Mouse (Mus musculus) olfactory bulb, adult 2 months (tissue): ENCODE measurements around the gene Dnmt3a.

Experiments
- CTCF ChIP-seq: fragments of 200-500 bp; IDR thresholded peaks from 2 replicates; pipeline ENCODE4 v1.5.1; 2012; ENCODE audit warnings: low read depth, mild to moderate bottlenecking, low read length, moderate library complexity; ENCODE audit not compliant: insufficient read depth
- POLR2A ChIP-seq: fragments of 200-500 bp; IDR thresholded peaks from 2 replicates; pipeline ENCODE4 v1.6.1; 2012; ENCODE audit warnings: mild to moderate bottlenecking, low read depth, low read length, moderate library complexity; ENCODE audit not compliant: insufficient read depth

DNA sequence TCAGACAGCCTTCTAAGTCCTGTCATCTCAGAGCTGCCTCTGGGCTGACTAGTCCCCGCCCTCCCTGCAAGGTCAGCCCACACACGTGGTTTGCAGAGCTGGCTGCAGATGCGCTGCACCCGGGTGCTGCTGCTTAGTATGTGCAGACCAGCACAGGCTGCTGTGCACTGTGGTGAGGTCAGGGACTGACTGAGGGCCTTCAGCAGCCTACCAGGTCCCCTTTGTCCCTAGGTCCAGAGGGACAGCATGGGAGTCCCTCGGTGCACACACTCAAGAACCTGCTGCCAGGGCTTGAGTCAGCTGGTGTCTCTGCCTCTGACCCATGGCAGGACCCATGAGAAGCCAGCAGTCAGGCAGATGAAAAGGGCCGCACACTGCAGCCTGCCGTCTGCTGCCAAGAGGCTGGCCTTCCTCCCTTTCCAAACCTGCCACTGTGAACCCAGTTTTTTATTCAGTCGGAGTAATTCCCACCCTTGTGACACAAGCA is 25.4 kb upstream of the Dnmt3a start:
- TF ChIP-seq CTCF = no peak
- TF ChIP-seq POLR2A = no peak
